Mouse (Mus musculus) retina, postnatal 1 day (tissue): Measurements from ENCODE around the gene Eif4ebp2.

Experiments
- DNase-seq: peaks from one replicate; pipeline ENCODE4 v3.0.0-alpha.2; 2012

Eif4ebp2 gene

DNA sequence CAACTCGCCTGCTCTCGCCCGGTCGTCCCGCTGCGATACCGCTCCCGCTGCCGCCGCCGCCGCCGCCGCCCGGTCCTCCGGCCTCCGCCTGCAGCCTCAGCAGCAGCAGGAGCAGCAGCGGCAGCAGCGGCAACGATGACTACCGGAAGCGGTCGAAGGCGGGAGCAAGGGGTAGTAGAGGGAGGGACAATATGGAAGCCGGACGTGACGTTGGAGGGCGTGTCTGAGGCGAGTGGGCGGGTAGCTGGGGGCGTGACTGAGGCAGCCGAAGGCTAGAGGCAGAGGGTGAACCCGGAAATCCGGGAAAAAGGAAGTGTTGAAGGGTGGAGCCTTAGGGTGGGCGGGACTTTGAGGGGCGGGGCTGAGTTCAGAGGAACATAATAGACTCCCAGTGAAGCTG is at the start of gene Eif4ebp2:
TSS of gene Eif4ebp2 (minus strand) at position 17 of the 400 bp plus-strand sequence.
- peak; percentile 99 for DNase-seq

DNA sequence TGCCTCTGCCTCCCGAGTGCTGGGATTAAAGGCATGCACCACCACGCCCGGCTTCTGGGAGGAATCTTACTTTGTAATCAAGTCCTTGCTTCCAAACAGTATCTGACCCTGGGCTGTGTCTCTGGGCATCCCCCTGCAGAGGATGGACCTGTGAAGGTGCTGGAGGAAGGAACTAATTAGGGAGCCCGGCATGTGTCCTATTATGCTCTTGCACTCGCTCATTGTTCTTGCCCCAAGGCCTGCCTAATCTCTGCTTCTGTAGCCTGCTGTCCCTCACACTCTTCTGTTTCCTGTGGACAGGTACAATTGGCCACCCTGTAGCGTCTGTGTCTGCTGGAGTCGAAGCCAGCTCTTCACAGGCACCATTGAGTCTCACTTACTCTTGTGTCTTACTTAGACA is 48.3 kb upstream of the Eif4ebp2 start:
- DNase-seq, result no peak

DNA sequence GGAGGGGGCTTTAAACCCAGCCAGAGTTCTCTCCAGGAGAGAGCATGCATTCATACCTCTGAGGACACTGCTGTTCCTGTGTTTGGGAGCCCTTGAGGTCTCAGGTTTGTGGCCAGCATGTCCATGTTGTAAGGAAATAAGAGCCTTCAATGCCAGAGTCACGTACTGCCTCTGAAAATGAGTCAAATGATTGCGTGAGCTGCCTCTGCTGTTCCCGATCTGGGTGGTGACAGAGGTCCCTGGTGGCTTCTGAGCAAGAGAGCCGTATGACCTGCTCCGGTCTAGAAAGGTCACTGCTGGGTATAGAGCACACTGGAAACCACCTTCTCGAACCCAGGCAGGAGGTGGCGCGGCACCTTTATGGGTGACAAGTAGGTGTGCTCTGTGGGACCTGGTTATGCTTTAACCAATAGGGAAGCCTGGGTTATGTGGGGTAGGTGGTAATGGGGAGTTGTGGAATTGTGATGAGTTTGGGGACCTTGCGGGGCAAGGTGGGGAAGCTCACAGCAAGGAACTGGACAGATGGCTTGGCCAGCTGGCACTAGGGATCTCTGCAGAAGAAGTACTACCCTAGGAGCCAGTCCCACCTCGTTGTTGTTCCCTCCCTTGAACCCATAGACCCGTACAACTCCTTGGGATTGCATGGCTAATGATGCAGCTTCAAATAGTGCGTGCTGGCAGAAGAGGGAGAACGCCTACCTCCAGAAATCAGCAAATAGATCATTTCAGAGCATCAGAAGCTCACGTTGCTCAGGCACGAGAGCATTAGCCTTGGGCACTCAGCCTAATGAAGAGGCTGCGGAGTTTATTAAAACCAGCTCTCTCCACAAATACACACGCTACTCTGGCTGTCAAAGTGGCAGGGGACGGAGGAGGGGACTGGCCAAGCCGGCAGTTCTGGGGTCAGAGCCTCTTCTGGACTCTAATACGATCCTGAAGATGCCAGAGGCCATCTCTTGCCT is 47.3 kb upstream of the Eif4ebp2 start:
- no peak for DNase-seq

DNA sequence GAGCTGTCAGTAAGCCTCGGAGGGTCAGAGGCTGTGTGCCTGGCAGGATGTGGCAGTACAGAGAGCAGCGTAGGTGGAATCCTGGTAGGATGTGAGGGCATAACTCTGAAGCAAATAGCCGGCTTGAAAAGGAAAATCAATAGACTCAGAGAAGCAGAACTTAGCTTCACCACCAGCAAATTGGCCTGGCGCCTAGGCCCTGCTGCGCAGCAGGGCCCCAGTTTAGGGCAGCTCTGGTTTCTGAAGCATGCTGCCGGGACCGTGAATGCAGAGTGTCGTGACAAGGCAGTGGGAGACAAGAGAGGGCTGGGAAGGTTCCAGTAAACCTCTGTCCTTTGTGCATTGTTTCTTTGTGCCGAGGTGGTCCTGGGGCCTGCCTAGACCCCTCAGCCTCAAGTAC is 43.8 kb upstream of the Eif4ebp2 start:
- peak; percentile 48 for DNase-seq

DNA sequence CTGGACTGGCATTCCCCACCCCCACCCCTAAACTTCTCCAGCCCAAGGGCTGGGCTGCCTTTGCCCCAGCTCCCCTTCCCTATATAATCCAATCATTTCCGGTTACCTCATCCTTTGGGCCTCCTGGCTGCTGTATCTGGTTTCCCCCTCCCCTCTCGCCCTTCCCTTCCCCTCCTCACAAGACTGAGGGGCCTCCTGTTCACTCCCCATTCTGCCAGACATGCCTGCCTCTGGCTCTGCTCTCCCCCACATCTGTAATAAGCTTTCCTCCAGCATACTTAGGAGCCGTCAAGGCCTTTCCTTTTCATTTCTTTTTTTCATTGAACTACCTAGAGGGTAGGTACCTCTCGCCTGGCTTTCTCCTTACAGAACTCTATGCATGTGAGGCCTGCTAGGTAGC is 43.0 kb upstream of the Eif4ebp2 start:
- peak; percentile 31 for DNase-seq

DNA sequence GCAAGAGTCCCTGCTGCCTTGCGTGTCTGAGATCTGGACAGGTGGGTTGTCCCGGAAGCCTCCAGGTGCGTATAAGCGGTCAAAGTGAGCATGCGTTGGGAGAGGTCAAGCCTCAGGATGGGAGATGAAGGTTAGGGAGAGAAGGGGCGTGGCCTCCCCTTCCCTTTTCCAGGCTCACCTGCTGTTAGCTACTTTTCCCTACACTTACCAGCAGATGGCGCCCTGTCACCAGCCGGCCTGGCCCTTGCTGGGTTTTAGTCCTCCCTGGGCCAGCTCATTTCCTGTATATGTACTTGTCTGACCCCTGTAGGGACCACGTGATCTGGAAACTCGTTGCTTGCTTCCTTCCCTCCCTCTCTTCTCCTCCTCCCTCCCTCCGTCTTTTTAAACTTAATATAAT is 39.6 kb upstream of the Eif4ebp2 start:
- peak; percentile 87 for DNase-seq

DNA sequence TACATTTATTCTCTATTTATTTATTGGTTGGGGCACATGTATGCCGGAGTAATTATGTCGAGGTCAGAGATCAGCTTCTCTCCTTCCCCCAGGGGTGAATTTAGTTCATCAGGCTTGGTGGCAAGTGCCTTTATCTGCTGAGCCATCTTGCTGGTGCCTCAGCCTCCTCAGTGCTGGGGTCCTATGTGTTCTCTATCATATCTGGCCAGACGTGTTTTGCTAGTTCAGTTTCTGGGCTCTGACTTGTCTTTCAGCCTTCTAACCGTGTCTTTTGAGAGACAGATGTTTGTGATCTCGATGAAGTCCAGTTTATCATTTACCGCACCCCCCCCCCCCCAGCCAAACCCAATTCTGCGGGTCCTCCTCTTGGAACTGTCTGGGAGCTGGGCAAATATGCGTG is 39.1 kb upstream of the Eif4ebp2 start:
- DNase-seq, result no peak

DNA sequence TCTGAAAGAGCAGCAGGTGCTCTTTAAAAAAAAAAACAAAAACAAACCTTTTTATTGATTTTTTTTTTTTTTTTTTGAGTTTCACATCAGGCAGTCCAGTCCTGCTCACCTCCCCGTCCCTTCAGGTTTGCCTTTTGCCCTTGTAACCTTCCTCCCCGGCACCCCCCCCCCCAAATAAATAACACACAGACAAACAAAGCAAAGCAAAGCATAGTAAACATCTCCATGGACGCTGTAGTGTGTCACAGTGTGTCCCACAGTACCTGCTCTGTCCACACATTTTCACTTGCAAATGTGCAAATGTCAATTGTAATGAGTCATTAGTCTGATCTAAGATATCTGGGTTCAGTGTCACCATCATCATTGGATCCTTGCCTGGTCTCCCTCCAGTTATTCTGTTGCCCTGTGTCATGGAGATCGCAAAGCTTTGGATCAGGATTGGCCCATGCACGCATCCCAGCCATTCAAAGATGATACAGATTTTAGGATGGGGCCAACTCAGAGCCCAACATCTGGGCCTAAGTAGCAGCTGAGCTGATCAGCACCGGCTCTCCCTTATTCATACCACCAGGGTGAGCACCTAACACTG is 36.2 kb upstream of the Eif4ebp2 start:
- no peak for DNase-seq

DNA sequence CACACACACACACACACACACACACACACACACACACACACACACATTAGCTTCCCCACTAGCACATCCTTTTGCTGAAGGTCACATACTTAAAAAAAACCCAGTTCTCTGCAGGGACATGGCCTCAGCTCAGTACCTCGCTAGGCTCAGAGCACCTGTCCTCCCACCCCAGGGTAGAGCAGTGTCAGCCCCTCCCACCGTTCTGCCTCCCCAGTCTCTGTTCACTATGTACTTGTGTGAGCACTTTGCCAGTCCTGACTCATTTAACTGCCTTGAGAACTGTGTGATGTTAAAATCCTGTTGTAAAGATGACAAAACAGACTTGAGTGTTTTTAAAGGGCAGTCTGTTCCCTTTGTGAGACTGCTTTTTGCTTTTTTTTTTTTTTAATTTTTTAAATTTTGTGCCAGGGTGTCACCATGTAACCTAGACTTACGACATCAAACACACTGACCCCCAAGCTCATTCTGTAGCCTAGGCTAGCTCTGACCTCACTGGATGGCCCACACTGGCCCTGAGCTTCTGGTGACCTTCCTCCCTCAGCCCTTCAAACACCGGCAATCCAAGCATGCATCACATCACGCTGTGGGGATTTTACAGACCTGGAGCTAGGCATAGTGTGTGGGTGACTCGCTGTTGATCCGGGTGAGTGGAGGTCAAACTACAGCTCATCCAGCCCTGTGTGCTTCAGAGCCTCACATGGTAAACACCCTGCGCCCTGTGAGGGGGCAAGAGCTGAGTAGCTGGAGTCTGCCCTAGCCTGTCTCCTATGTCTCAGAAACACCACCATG is 34.3 kb upstream of the Eif4ebp2 start:
- DNase-seq, result no peak

DNA sequence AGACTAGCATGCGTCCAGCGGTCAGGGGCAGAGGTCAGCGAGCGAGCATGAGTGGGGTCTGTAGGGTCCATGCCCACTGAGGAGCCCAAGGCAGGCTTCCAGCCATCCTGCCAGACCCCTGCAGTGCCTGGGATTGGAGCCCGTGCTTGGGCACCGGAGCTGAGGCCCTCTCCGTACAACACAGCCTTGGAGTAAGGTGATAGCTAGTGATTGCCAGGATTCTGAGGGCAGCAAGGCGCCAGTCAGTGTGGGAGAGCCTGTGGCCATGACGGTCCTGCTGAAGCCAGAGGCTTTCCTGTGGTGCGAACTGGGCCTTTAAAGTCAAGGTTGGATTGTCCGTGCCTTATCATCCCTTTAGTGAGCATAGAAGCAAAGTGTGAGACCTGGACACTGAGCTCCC is 32.3 kb upstream of the Eif4ebp2 start:
- DNase-seq, result no peak

DNA sequence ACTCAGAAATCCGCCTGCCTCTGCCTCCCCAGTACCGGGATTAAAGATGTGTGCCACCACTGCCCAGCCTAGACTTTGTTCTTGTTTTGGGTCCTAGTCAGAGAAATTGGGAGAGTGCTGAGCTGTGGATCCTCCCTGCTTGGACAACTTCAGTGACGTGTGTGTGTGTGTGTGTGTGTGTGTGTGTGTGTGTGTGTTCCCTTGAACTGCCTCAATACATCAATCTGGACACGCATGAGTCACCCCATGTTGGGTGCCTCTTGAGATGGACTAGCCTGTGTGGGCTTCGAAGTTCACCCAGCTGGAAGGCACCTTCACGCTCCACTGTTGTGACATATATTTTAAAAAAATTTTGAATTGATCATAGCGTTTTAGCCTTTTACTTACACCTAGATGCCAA is 30.3 kb upstream of the Eif4ebp2 start:
- no peak for DNase-seq

DNA sequence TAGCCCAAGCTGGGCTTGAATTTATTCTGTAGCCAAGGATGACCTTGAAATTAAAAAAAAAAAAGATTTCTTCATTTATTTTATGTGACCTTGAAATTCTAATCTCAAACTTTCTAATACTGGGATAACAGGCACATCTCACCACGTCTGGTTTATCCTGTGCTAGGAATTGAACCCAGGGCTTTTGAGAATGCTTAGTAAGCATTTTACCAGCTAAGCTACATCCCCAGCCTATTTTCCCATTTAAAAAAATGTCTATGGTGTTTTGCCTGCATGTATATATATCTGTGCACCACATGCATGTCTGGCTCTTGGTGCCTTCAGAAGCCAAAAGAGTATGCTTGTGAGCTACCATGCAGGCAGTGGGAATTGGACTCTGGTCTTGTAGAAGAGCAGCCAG is 28.0 kb upstream of the Eif4ebp2 start:
- no peak for DNase-seq

DNA sequence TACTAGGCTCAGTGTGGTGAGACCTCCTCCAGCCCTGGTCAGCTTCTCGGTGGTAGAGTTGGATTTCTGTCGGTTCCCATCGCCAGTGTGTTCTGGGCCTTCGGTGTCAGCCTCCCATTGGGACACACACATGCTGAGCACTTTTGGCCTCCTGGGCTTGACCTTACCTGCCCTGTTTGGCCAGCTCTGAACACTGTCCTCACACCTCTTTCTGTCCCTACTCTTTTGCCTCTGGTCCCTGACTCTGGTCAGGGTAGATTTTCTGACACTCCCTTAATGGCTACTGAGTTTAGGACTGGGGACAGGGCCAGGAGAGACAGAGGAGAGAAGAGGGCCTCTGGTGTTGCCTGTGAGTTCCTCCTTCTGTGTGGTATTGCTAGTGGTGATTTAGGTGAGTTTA is 27.5 kb upstream of the Eif4ebp2 start:
- DNase-seq, result no peak

DNA sequence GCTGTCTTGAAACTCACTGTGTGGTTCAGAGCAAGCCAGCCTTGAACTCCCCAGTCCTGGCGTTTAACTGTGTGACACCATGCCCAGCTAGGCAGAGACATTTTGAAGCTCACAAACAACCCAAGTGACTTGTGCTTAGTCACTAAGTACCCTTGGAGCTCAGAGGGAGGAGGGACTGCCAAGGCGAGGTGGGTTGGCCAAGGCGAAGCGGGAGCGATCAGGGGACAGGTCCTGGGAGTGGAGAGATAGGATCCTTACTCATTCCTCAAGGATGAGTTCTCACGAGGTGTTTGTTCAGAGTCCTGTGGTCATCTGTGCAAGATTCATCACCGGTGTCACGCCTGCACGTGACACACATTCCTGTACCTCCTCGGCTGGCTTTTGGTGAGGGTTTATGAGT is 27.0 kb upstream of the Eif4ebp2 start:
- no peak for DNase-seq

DNA sequence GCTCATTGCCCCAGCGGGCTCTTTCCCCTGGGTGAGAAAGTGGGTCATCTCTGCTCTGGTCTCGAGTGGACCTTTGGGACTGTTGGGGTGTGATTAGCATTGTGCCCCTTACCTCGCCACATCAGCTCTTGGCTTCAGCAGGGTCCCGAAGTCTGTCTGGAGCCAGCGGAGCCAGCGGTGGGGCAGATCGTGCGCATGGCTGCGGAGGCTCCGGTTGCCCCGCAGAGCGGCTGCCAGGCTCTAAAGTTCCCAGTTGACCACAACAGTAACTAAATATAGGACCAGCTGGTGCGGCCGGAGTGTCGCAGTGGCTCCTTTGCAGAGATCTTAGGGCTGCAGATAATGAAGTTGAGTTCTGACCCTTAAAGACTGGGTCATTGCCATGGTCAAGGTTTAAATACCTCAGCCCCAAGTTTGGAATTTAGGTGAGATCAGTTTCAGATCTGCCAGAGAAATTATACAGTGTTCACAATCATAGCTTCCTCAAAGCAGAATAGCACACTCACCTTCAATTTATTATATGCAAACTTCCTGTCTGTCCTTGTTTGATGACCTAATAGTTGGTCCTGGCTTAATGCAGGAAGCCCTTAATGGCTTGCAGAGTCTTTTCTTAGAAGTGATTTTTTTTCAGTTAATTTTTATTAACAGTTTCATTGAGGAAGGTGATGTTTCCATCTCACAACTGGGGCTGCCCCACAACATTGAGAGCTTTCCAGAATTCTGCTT is 24.1 kb upstream of the Eif4ebp2 start:
- no peak for DNase-seq

DNA sequence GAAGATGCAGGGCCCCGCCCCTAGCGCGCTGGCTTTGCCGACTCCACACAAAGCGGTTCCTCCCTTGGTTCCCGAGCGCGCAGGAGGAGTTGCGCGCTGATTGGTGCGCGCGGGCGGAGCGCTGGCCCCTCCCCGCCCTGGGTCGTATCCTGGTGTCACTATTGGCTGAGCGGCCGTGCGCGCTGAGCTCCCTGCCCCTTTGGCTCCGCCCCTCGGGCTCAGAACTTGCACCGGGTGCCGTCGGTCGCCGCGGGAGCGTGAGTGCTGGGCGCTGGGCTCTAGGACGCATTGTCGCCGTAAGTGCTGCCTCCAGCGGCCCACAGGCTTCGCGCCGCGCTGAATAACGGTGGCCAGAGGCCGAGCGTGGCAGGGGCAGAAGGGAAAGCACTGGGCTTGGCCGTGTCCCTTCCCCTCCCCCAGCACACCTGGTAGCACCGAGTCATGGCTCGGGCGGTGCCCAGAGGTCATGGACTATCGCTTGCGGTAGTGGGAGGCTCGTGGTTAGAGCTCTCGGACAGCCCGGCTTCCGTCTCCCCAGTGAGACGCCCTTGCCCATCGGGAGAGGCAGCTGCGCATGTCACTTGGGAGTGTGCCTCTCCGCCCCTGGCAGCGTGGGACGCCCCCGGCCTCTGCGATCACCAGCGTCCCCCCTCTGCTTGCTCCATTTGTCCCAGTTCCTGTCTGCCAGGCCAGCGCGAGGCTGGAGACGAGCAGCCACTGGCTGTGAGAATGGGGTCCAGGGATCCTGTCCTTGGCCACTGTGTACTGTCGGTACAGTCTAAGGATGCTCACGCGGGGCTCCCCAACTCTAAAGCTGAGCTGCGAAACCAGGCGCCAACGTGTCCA is 23.4 kb upstream of the Eif4ebp2 start, which contains the start of gene Lrrc20:
TSS of gene Lrrc20 (plus strand) at position 208 of the 846 bp plus-strand sequence.
- DNase-seq, result peak; percentile 97

DNA sequence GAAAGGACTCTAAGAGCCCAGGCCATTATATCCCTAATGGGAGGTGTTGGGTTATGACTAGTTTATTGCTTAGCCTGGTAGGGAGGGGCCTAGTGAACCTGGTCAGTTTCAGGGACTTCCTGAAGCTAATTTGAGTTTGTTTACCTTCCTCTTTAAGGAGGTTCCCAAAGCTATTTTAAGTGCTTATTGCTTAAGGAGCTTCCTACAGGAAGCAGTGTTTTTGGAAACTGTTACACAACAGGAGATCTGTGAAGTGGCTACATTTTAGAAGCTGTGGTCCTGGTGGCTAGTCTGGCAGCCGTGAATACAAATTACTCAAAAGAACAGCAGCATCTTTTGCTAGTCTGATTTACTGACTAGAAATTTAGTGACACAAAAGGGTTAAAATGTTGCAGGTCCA is 21.9 kb upstream of the Eif4ebp2 start:
- no peak for DNase-seq

DNA sequence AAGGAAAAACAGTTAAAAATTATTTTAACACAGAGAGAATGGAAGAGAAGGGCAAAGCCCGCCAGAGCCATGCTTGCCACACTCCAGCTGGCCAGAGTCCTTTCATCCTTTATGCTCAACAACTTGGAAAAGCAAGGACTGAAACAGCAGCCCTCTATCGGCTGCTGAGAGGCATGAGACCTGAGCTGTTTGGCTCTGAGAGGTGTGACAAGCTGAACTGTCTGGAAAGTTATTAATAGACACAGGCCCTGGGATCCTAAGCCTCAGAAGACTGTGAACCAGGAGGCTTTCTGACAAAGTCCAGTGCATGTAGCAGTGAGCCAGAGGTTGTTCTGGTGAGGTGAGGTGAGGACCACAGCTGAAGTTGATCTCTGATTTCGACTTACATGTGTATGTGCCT is 21.2 kb upstream of the Eif4ebp2 start:
- DNase-seq, result no peak

DNA sequence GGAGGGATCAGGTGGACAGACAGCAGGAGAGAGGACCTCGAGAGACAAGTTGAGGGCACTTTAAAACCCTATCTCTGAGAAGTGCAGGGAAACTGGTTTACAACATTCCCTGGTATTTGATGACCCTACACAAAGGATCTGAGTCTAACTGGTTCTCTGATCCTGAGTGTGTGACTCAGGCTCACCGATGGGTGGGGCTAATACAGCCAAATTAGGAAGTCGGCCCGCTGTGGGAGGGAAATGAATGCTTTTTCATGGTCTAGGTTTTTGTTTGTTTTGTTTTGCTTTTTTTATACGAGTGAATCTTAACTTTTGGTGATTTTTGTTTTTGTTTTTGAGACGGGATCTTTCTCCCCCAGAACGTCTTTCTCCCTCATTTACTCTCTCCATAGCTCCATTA is 16.4 kb upstream of the Eif4ebp2 start:
- no peak for DNase-seq

DNA sequence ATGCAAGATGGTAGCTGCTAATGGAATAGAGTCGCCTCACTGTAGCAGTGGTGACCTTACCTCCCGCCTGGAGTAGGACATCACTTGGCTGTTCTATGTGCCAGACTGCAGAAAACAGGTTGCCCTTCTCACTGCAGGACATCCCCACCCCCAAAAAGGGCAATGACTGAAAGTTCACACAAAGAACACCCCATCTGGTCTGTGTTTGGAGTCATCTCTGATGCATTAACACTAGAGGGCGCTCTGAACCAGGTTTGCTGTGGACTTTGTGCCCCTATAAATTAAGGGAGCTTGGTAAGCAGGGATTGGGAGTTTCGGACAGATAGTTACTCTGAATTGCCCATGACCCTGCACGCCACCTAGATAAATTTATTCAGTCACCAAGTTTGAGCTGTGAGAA is 14.4 kb upstream of the Eif4ebp2 start:
- DNase-seq, result peak; percentile 83

DNA sequence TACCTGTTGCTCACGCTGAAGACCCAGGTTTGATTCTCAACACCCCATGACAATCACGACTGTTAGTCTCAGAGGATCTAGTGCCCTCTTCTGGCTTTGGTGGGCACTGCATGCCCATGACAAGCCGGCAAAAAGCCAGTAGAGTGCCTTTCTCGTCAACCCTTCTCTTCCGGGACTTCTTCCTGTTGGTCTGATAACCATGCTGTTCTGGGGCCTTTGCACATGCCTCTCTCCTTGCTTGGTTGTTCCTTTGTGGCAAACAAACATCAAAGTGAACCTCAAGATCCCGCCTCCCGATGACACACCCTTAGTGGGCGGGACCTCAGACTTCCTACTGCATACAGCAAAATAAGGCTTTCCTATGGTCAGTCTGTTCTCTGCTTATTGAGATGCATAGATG is 13.8 kb upstream of the Eif4ebp2 start:
- peak; percentile 32 for DNase-seq

DNA sequence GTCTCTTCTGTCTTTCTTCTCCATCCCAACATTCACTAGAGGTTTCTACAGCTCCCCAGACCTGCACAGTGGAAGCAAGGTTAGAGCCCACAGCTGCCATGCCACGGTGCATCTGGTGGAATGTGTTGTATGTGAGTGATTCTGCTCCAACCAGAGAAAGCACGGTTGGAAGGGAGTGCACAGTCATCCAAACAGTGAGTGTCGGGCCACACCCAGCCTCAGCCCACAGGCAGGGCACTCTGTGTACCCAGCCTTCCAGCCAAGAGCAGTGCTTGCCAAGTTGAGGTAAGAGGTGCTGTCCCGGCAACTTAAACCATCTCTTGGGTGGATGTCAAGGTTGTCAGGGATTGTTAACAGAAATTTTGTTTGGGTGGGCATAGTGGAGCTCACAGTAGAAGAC is 12.5 kb upstream of the Eif4ebp2 start:
- no peak for DNase-seq
